Mouse (Mus musculus): ENCODE results near the gene Smco2. TPM values are rescaled to one million over a fixed set of nuclear protein-coding genes. Genes with fewer than 3 reads are reported as not detected.
A peak's percentile ranks its signal among the peaks of the same experiment; 100 is the strongest.

Smco2 gene
- not detected in 2 replicates for polyA plus RNA-seq (2015; fragmentation: Nextera tagmentation; extraction: Ambion mirVana)

- ATAC-seq: no peak
- 72% methylated on average over 4 of the region's 4 CpGs for WGBS
These were observed at the start of gene Smco2 for GRCm38 (mm10) chr6:146850050-146850449. Smco2 (plus strand) TSS chr6:146850104.

GRCm38 (mm10) chr6:146809991-146810390 is 39.9 kb upstream of the Smco2 start:
- H3K4me2 ChIP-seq (ENCODE audit: low read length): no peak overlapping the region
- H3K36me3 ChIP-seq (ENCODE audit: control insufficient read depth, insufficient read depth): no peaks in the 10 kb centered on the region
- no peak overlapping the region for H3K9ac ChIP-seq (replicated peaks; ENCODE audit: low read depth, low read length)
- no peak overlapping the region for H3K4me3 ChIP-seq (replicated peaks; ENCODE audit: low read length)
- ATAC-seq: no peak
- 92% methylated on average over 6 of the region's 6 CpGs for WGBS
- no peaks in the 10 kb centered on the region for H3K9me3 ChIP-seq (ENCODE audit: control insufficient read depth, low read length)
- no peaks in the 10 kb centered on the region for H3K27me3 ChIP-seq (replicated peaks; ENCODE audit: control insufficient read depth, insufficient read depth, low read length)
- H3K27ac ChIP-seq (ENCODE audit: low read length): no peak overlapping the region
- H3K4me1 ChIP-seq (replicated peaks; ENCODE audit: control insufficient read depth, insufficient read depth, low read length): no peaks in the 10 kb centered on the region

More at GRCm38 (mm10) chr6:146850050-146850449, at the start of gene Smco2:
- 0 out of 2 replicates have a peak, but pooled peaks cover 3% of the 10 kb centered on the region for H3K4me1 ChIP-seq (replicated peaks; ENCODE audit: control insufficient read depth, insufficient read depth, low read length)
- no peaks in the 10 kb centered on the region for H3K27me3 ChIP-seq (replicated peaks; ENCODE audit: control insufficient read depth, insufficient read depth, low read length)
- no peaks in the 10 kb centered on the region for H3K9me3 ChIP-seq (ENCODE audit: control insufficient read depth, low read length)
- no peaks in the 10 kb centered on the region for H3K36me3 ChIP-seq (ENCODE audit: control insufficient read depth, insufficient read depth)
- no peak within 1 kb of the TSS for H3K9ac ChIP-seq (replicated peaks; ENCODE audit: low read depth, low read length)
- no peak within 1 kb of the TSS for H3K4me2 ChIP-seq (ENCODE audit: low read length)
- no peak within 1 kb of the TSS for H3K4me3 ChIP-seq (replicated peaks; ENCODE audit: low read length)
- H3K27ac ChIP-seq (ENCODE audit: low read length): no peak within 1 kb of the TSS

GRCm38 (mm10) chr6:146813007-146813406 is 36.9 kb upstream of the Smco2 start:
- H3K4me3 ChIP-seq (replicated peaks; ENCODE audit: low read length): no peak overlapping the region
- H3K4me2 ChIP-seq (ENCODE audit: low read length): no peak overlapping the region
- H3K9ac ChIP-seq (replicated peaks; ENCODE audit: low read depth, low read length): no peak overlapping the region
- H3K36me3 ChIP-seq (ENCODE audit: control insufficient read depth, insufficient read depth): no peaks in the 10 kb centered on the region
- no peaks in the 10 kb centered on the region for H3K9me3 ChIP-seq (ENCODE audit: control insufficient read depth, low read length)
- H3K4me1 ChIP-seq (replicated peaks; ENCODE audit: control insufficient read depth, insufficient read depth, low read length): no peaks in the 10 kb centered on the region
- no peak overlapping the region for H3K27ac ChIP-seq (ENCODE audit: low read length)
- ATAC-seq: no peak
- WGBS: 88% methylated on average over 5 of the region's 5 CpGs
- no peaks in the 10 kb centered on the region for H3K27me3 ChIP-seq (replicated peaks; ENCODE audit: control insufficient read depth, insufficient read depth, low read length)

- WGBS: 86% methylated on average over 29 of the region's 29 CpGs
- H3K4me3 ChIP-seq (replicated peaks; ENCODE audit: low read length): no peak overlapping the region
- H3K36me3 ChIP-seq (ENCODE audit: control insufficient read depth, insufficient read depth): no peaks in the 10 kb centered on the region
- no peaks in the 10 kb centered on the region for H3K9me3 ChIP-seq (ENCODE audit: control insufficient read depth, low read length)
- no peaks in the 10 kb centered on the region for H3K27me3 ChIP-seq (replicated peaks; ENCODE audit: control insufficient read depth, insufficient read depth, low read length)
- no peak overlapping the region for H3K9ac ChIP-seq (replicated peaks; ENCODE audit: low read depth, low read length)
- H3K4me1 ChIP-seq (replicated peaks; ENCODE audit: control insufficient read depth, insufficient read depth, low read length): no peaks in the 10 kb centered on the region
- H3K27ac ChIP-seq (ENCODE audit: low read length): no peak overlapping the region
- H3K4me2 ChIP-seq (ENCODE audit: low read length): no peak overlapping the region
- ATAC-seq: no peak
These were observed 29.5 kb upstream of the Smco2 start for GRCm38 (mm10) chr6:146820177-146820965.

GRCm38 (mm10) chr6:146821958-146822357 is 27.9 kb upstream of the Smco2 start:
- Histone ChIP-seq H3K4me1 (replicated peaks; ENCODE audit: control insufficient read depth, insufficient read depth, low read length) (no peaks in the 10 kb centered on the region), H3K27ac (ENCODE audit: low read length) (no peak overlapping the region), H3K4me2 (ENCODE audit: low read length) (no peak overlapping the region), H3K4me3 (replicated peaks; ENCODE audit: low read length) (no peak overlapping the region), H3K27me3 (replicated peaks; ENCODE audit: control insufficient read depth, insufficient read depth, low read length) (no peaks in the 10 kb centered on the region), H3K9ac (replicated peaks; ENCODE audit: low read depth, low read length) (no peak overlapping the region), H3K9me3 (ENCODE audit: control insufficient read depth, low read length) (no peaks in the 10 kb centered on the region), H3K36me3 (ENCODE audit: control insufficient read depth, insufficient read depth) (no peaks in the 10 kb centered on the region)
- WGBS: 91% methylated on average over 13 of the region's 13 CpGs
- ATAC-seq: no peak

GRCm38 (mm10) chr6:146824727-146825486 is 25.0 kb upstream of the Smco2 start:
- 37% methylated on average over 16 of the region's 16 CpGs for WGBS
- Histone ChIP-seq H3K4me1 (replicated peaks; ENCODE audit: control insufficient read depth, insufficient read depth, low read length) (no peaks in the 10 kb centered on the region), H3K4me2 (ENCODE audit: low read length) (no peak overlapping the region), H3K27me3 (replicated peaks; ENCODE audit: control insufficient read depth, insufficient read depth, low read length) (no peaks in the 10 kb centered on the region), H3K4me3 (replicated peaks; ENCODE audit: low read length) (no peak overlapping the region), H3K9me3 (ENCODE audit: control insufficient read depth, low read length) (no peaks in the 10 kb centered on the region), H3K36me3 (ENCODE audit: control insufficient read depth, insufficient read depth) (no peaks in the 10 kb centered on the region), H3K27ac (ENCODE audit: low read length) (no peak overlapping the region), H3K9ac (replicated peaks; ENCODE audit: low read depth, low read length) (no peak overlapping the region)
- ATAC-seq: peak; percentile 74

- H3K4me3 ChIP-seq (replicated peaks; ENCODE audit: low read length): no peak overlapping the region
- H3K27ac ChIP-seq (ENCODE audit: low read length): no peak overlapping the region
- H3K9me3 ChIP-seq (ENCODE audit: control insufficient read depth, low read length): no peaks in the 10 kb centered on the region
- no peaks in the 10 kb centered on the region for H3K36me3 ChIP-seq (ENCODE audit: control insufficient read depth, insufficient read depth)
- H3K27me3 ChIP-seq (replicated peaks; ENCODE audit: control insufficient read depth, insufficient read depth, low read length): no peaks in the 10 kb centered on the region
- 0 out of 2 replicates have a peak, but pooled peaks have one; percentile 23 for ATAC-seq
- 79% methylated on average over 1 of the region's 1 CpGs for WGBS
- H3K4me2 ChIP-seq (ENCODE audit: low read length): no peak overlapping the region
- H3K9ac ChIP-seq (replicated peaks; ENCODE audit: low read depth, low read length): no peak overlapping the region
- H3K4me1 ChIP-seq (replicated peaks; ENCODE audit: control insufficient read depth, insufficient read depth, low read length): no peaks in the 10 kb centered on the region
These were observed 24.5 kb upstream of the Smco2 start for GRCm38 (mm10) chr6:146825487-146825773.

- ATAC-seq: no peak
- Histone ChIP-seq H3K27me3 (replicated peaks; ENCODE audit: control insufficient read depth, insufficient read depth, low read length) (no peaks in the 10 kb centered on the region), H3K4me1 (replicated peaks; ENCODE audit: control insufficient read depth, insufficient read depth, low read length) (no peaks in the 10 kb centered on the region), H3K9ac (replicated peaks; ENCODE audit: low read depth, low read length) (no peak overlapping the region), H3K9me3 (ENCODE audit: control insufficient read depth, low read length) (no peaks in the 10 kb centered on the region), H3K36me3 (ENCODE audit: control insufficient read depth, insufficient read depth) (no peaks in the 10 kb centered on the region), H3K4me2 (ENCODE audit: low read length) (no peak overlapping the region), H3K4me3 (replicated peaks; ENCODE audit: low read length) (no peak overlapping the region), H3K27ac (ENCODE audit: low read length) (no peak overlapping the region)
- WGBS: 89% methylated on average over 12 of the region's 12 CpGs
These were observed 18.6 kb upstream of the Smco2 start for GRCm38 (mm10) chr6:146831320-146831719.

- ATAC-seq: peak; percentile 88
- Histone ChIP-seq H3K27me3 (replicated peaks; ENCODE audit: control insufficient read depth, insufficient read depth, low read length) (no peaks in the 10 kb centered on the region), H3K36me3 (ENCODE audit: control insufficient read depth, insufficient read depth) (no peaks in the 10 kb centered on the region), H3K9ac (replicated peaks; ENCODE audit: low read depth, low read length) (no peak overlapping the region), H3K4me3 (replicated peaks; ENCODE audit: low read length) (no peak overlapping the region), H3K4me2 (ENCODE audit: low read length) (no peak overlapping the region), H3K27ac (ENCODE audit: low read length) (no peak overlapping the region), H3K4me1 (replicated peaks; ENCODE audit: control insufficient read depth, insufficient read depth, low read length) (no peaks in the 10 kb centered on the region), H3K9me3 (ENCODE audit: control insufficient read depth, low read length) (no peaks in the 10 kb centered on the region)
- WGBS: 71% methylated on average over 6 of the region's 6 CpGs
These were observed 16.2 kb upstream of the Smco2 start for GRCm38 (mm10) chr6:146833485-146834314.

Data from forebrain, embryonic 16.5 days (tissue).